13 mouse cellular contexts compared by ENCODE assay signal in genomic region chr12:8347746-8348462, GRCm38 (mm10). TPM values are rescaled to one million over a fixed set of nuclear protein-coding genes. Genes with fewer than 3 reads are reported as not detected.
A peak's percentile ranks its signal among the peaks of the same experiment; 100 is the strongest.
DNase-seq lines count a peak whose midpoint lies in the region; ATAC-seq lines count a peak whose summit lies in the region.
"Had no signal": no experiment of that assay in that cellular context is flagged by ENCODE, and none has a peak within 500 bp of the region (broad histone marks: within the 10 kb centered on the region; RNA-seq: fewer than 3 reads in every experiment).

No protein-coding gene starts in this region.

- peak overlapping the region; percentile 35; the same call in 1 of the 2 replicates for H3K27ac ChIP-seq in hindbrain, embryonic 12.5 days
- H3K27ac ChIP-seq in hindbrain, embryonic 13.5 days = no peak overlapping the region
- 0 out of 2 replicates have a peak overlapping the region, but pooled peaks have one; percentile 14 for H3K27ac ChIP-seq in neural tube, embryonic 11.5 days (ENCODE audit: low read depth, low read length)
- H3K27ac ChIP-seq: hindbrain, embryonic 15.5 days had no signal

- H3K9ac ChIP-seq in hindbrain, embryonic 12.5 days = no peak overlapping the region
- no peak overlapping the region for H3K9ac ChIP-seq in hindbrain, embryonic 13.5 days
- no peak overlapping the region for H3K9ac ChIP-seq in neural tube, embryonic 11.5 days (ENCODE audit: low read length)
- H3K9ac ChIP-seq: hindbrain, embryonic 15.5 days; lung, embryonic 14.5 days had no signal

- H3K4me2 ChIP-seq in hindbrain, embryonic 12.5 days (replicated peaks) = no peak overlapping the region
- H3K4me2 ChIP-seq in hindbrain, embryonic 13.5 days = no peak overlapping the region
- H3K4me2 ChIP-seq in neural tube, embryonic 11.5 days (ENCODE audit: low read depth) = no peak overlapping the region
- H3K4me2 ChIP-seq: embryonic facial prominence, embryonic 13.5 days; hindbrain, embryonic 15.5 days; lung, embryonic 14.5 days had no signal

- H3K4me1 ChIP-seq in hindbrain, embryonic 12.5 days = peaks cover 16% of the 10 kb centered on the region; the same call in 1 of the 2 replicates
- peaks cover 11% of the 10 kb centered on the region for H3K4me1 ChIP-seq in hindbrain, embryonic 13.5 days (replicated peaks)
- H3K4me1 ChIP-seq in neural tube, embryonic 11.5 days (ENCODE audit: control insufficient read depth, insufficient read depth, low read length) = peaks cover 10% of the 10 kb centered on the region; the same call in 1 of the 2 replicates
- H3K4me1 ChIP-seq: hindbrain, embryonic 15.5 days had no signal

- no peak for DNase-seq in neural tube, embryonic 11.5 days (ENCODE audit: low spot score)
- DNase-seq in neural tube, embryonic 10.5 days (ENCODE audit: extremely low spot score, low spot score) = no peak
- peak; percentile 47 for DNase-seq in naive thymus-derived CD4-positive, alpha-beta T cell, adult 2 months (ENCODE audit: low read depth)
- DNase-seq in cerebellum, postnatal 4 days (ENCODE audit: low spot score in 2 of 2) = no peak
- no peak for DNase-seq in urinary bladder, postnatal 4 days (ENCODE audit: low spot score in 2 of 2)
- DNase-seq: spleen, adult 18-20 months had no signal

- no peak overlapping the region for H3K4me3 ChIP-seq in hindbrain, embryonic 12.5 days
- H3K4me3 ChIP-seq in hindbrain, embryonic 13.5 days = no peak overlapping the region
- H3K4me3 ChIP-seq in neural tube, embryonic 11.5 days (ENCODE audit: low read depth, low read length) = no peak overlapping the region
- H3K4me3 ChIP-seq: embryonic facial prominence, embryonic 13.5 days; hindbrain, embryonic 15.5 days had no signal

- ATAC-seq in hindbrain, embryonic 12.5 days (ENCODE audit: low FRiP score) = no peak
- no peak for ATAC-seq in hindbrain, embryonic 13.5 days (ENCODE audit: low FRiP score)
- ATAC-seq in neural tube, embryonic 11.5 days (ENCODE audit: insufficient read depth, low FRiP score, low TSS enrichment) = no peak
- ATAC-seq in granulocyte monocyte progenitor cell, adult 5-6 weeks (replicated peaks; ENCODE audit: poor library complexity, severe bottlenecking) = peak; percentile 33

- no peaks in the 10 kb centered on the region for H3K9me3 ChIP-seq in hindbrain, embryonic 12.5 days (replicated peaks)
- no peaks in the 10 kb centered on the region for H3K9me3 ChIP-seq in hindbrain, embryonic 13.5 days
- H3K9me3 ChIP-seq in neural tube, embryonic 11.5 days (ENCODE audit: control insufficient read depth, low read length) = no peaks in the 10 kb centered on the region
- H3K9me3 ChIP-seq: embryonic facial prominence, embryonic 13.5 days; hindbrain, embryonic 15.5 days had no signal

- WGBS in hindbrain, embryonic 12.5 days = 76% methylated on average over 8 of the region's 8 CpGs
- WGBS in hindbrain, embryonic 13.5 days = 66% methylated on average over 8 of the region's 8 CpGs
- 81% methylated on average over 8 of the region's 8 CpGs for WGBS in neural tube, embryonic 11.5 days

- H3K36me3 ChIP-seq in hindbrain, embryonic 12.5 days = no peaks in the 10 kb centered on the region
- H3K36me3 ChIP-seq in hindbrain, embryonic 13.5 days = peaks cover 5% of the 10 kb centered on the region
- H3K36me3 ChIP-seq in neural tube, embryonic 11.5 days (ENCODE audit: control insufficient read depth, insufficient read depth, low read length) = no peaks in the 10 kb centered on the region; the same call in 1 of the 2 replicates

- H3K27me3 ChIP-seq in hindbrain, embryonic 12.5 days = no peaks in the 10 kb centered on the region
- H3K27me3 ChIP-seq in hindbrain, embryonic 13.5 days = no peaks in the 10 kb centered on the region
- no peaks in the 10 kb centered on the region for H3K27me3 ChIP-seq in neural tube, embryonic 11.5 days (ENCODE audit: control insufficient read depth, insufficient read depth, low read length)
- H3K27me3 ChIP-seq: embryonic facial prominence, embryonic 13.5 days; hindbrain, embryonic 15.5 days had no signal

RNA-seq across cellular contexts. Expression of gene Hs1bp3, which starts 34.7 kb away (rescaled TPM):
- polyA plus RNA-seq in hindbrain, embryonic 12.5 days (2016; fragmentation: Nextera tagmentation; extraction: Ambion mirVana) = 13.2 and 14.6 TPM in 2 replicates
- 9.5 and 10.1 TPM in 2 replicates for polyA plus RNA-seq in hindbrain, embryonic 13.5 days (2015; fragmentation: Nextera tagmentation; extraction: Ambion mirVana)
- polyA plus RNA-seq in neural tube, embryonic 11.5 days (2014; fragmentation: Nextera tagmentation; extraction: Ambion mirVana) = 8.6 and 11.2 TPM in 2 replicates
- total RNA-seq in granulocyte monocyte progenitor cell, adult 5-6 weeks (2014; fragmentation: Nextera tagmentation) = 5.4 and 19.9 TPM in 2 replicates
- total RNA-seq in granulocyte monocyte progenitor cell, adult 5-6 weeks (2017) = 5.8 and 11.2 TPM in 2 replicates

RNA-seq across cellular contexts. Expression of gene Gdf7, which starts 46.1 kb away (rescaled TPM):
- 1.9 and 2.3 TPM in 2 replicates for polyA plus RNA-seq in hindbrain, embryonic 12.5 days (2016; fragmentation: Nextera tagmentation; extraction: Ambion mirVana)
- polyA plus RNA-seq in hindbrain, embryonic 13.5 days (2015; fragmentation: Nextera tagmentation; extraction: Ambion mirVana) = 0.40 and 0.88 TPM in 2 replicates
- polyA plus RNA-seq in neural tube, embryonic 11.5 days (2014; fragmentation: Nextera tagmentation; extraction: Ambion mirVana) = 0.28 and 0.37 TPM in 2 replicates
- not detected in 2 replicates for total RNA-seq in granulocyte monocyte progenitor cell, adult 5-6 weeks (2014; fragmentation: Nextera tagmentation)
- total RNA-seq in granulocyte monocyte progenitor cell, adult 5-6 weeks (2017) = not detected in 2 replicates
- total RNA-seq: layer of hippocampus, postnatal 10 days had no signal
- polyA plus RNA-seq: lung, embryonic 14.5 days had no signal
